Mouse (Mus musculus): ENCODE measurements at regions not wholly inside any gene's neighbourhood (a gene's known extent, or its start where the extent isn't known, plus 50 kb on each side); places are given as distances from the start of the nearest gene placed in this dataset.

- no peak for DNase-seq
These were observed 555.7 kb downstream of the Nr2f2 start for GRCm38 (mm10) chr7:69810873-69811272.

- DNase-seq = no peak
These were observed 559.3 kb downstream of the Nr2f2 start for GRCm38 (mm10) chr7:69807220-69807619.

GRCm38 (mm10) chr7:69770980-69771348, 595.6 kb downstream of the Nr2f2 start:
- no peak for DNase-seq

GRCm38 (mm10) chr7:69770313-69770979, 596.1 kb downstream of the Nr2f2 start:
- no peak for DNase-seq

GRCm38 (mm10) chr7:69766451-69766850, 600.1 kb downstream of the Nr2f2 start:
- DNase-seq = no peak

- no peak for DNase-seq
These were observed 626.0 kb downstream of the Nr2f2 start for GRCm38 (mm10) chr7:69740495-69740894.

GRCm38 (mm10) chr7:69738998-69739397, 627.5 kb downstream of the Nr2f2 start:
- DNase-seq = no peak

GRCm38 (mm10) chr7:69715081-69715480, 651.5 kb downstream of the Nr2f2 start:
- DNase-seq = no peak

- no peak for DNase-seq
These were observed 696.3 kb downstream of the Nr2f2 start for GRCm38 (mm10) chr7:69670211-69670610.

- no peak for DNase-seq
These were observed 711.0 kb downstream of the Nr2f2 start for GRCm38 (mm10) chr7:69655583-69655982.

- no peak for DNase-seq
These were observed 721.1 kb downstream of the Nr2f2 start for GRCm38 (mm10) chr7:69645449-69645848.

- DNase-seq = no peak
These were observed 724.9 kb downstream of the Nr2f2 start for GRCm38 (mm10) chr7:69641652-69642051.

- no peak for DNase-seq
These were observed 766.7 kb downstream of the Nr2f2 start for GRCm38 (mm10) chr7:69599866-69600265.

- DNase-seq = no peak
These were observed 780.8 kb downstream of the Nr2f2 start for GRCm38 (mm10) chr7:69585716-69586115.

GRCm38 (mm10) chr7:69585131-69585530, 781.4 kb downstream of the Nr2f2 start:
- DNase-seq = no peak

- no peak for DNase-seq
These were observed 782.0 kb downstream of the Nr2f2 start for GRCm38 (mm10) chr7:69584516-69584915.

- no peak for DNase-seq
These were observed 782.6 kb downstream of the Nr2f2 start for GRCm38 (mm10) chr7:69583901-69584300.

- DNase-seq = no peak
These were observed 784.9 kb downstream of the Nr2f2 start for GRCm38 (mm10) chr7:69581668-69582067.

GRCm38 (mm10) chr7:69578958-69579810, 787.4 kb downstream of the Nr2f2 start:
- DNase-seq = no peak

GRCm38 (mm10) chr7:69577754-69578153, 788.8 kb downstream of the Nr2f2 start:
- no peak for DNase-seq

GRCm38 (mm10) chr7:69576596-69576995, 789.9 kb downstream of the Nr2f2 start:
- DNase-seq = no peak

- DNase-seq = no peak
These were observed 792.8 kb downstream of the Nr2f2 start for GRCm38 (mm10) chr7:69573730-69574129.

- DNase-seq = no peak
These were observed 793.7 kb downstream of the Nr2f2 start for GRCm38 (mm10) chr7:69572626-69573394.

GRCm38 (mm10) chr7:69566949-69567348, 799.6 kb downstream of the Nr2f2 start:
- DNase-seq = no peak

Data from cerebellum, adult 9-11 months (tissue).